Mouse (Mus musculus) forebrain, embryonic 14.5 days (tissue): ENCODE measurements around the gene Ngef. TPM values are rescaled to one million over a fixed set of nuclear protein-coding genes. Genes with fewer than 3 reads are reported as not detected.
A peak's percentile ranks its signal among the peaks of the same experiment; 100 is the strongest.

ENCODE experiments used
- ATAC-seq: fragments of 200-750 bp; cut with Nextera tagmentation; 2 replicates; pipeline ENCODE4 v1.8.0; 2017; ENCODE audit warnings: mild to moderate bottlenecking, moderate library complexity
- DNase-seq: peaks from one replicate; pipeline ENCODE4 v3.0.0-alpha.2; 2015; ENCODE audit warnings: low spot score
- H3K27ac ChIP-seq: fragments of 300-500 bp; sonication (generic); 2 replicates; pipeline ENCODE4 v1.5.1; 2014; ENCODE audit warnings: low read depth, mild to moderate bottlenecking, control low read depth, low read length, moderate library complexity
- H3K27me3 ChIP-seq: fragments of 300-500 bp; sonication (generic); replicated peaks from 2 replicates; pipeline ENCODE4 v1.6.1; 2014; ENCODE audit warnings: low read length, control low read depth, mixed read lengths; ENCODE audit not compliant: control insufficient read depth, insufficient read depth
- H3K36me3 ChIP-seq: fragments of 300-500 bp; sonication (generic); 2 replicates; pipeline ENCODE4 v1.6.1; 2014; ENCODE audit warnings: low read length, control low read depth; ENCODE audit not compliant: control insufficient read depth, insufficient read depth
- H3K4me1 ChIP-seq: fragments of 300-500 bp; sonication (generic); 2 replicates; pipeline ENCODE4 v1.6.1; 2014; ENCODE audit warnings: antibody characterized with exemption, low read length, control low read depth; ENCODE audit not compliant: control insufficient read depth, insufficient read depth
- H3K4me2 ChIP-seq: fragments of 300-500 bp; sonication (generic); 2 replicates; pipeline ENCODE4 v1.6.1; 2014; ENCODE audit warnings: mild to moderate bottlenecking, control low read depth, low read length
- H3K4me3 ChIP-seq: fragments of 300-500 bp; sonication (generic); 2 replicates; pipeline ENCODE4 v1.5.1; 2014; ENCODE audit warnings: low read depth, low read length, control low read depth
- H3K9ac ChIP-seq: fragments of 300-500 bp; sonication (generic); 2 replicates; pipeline ENCODE4 v1.6.1; 2014; ENCODE audit warnings: mild to moderate bottlenecking, low read length, control low read depth, moderate library complexity
- H3K9me3 ChIP-seq: fragments of 300-500 bp; sonication (generic); replicated peaks from 2 replicates; pipeline ENCODE4 v1.6.1; 2016; ENCODE audit warnings: low read length, control low read depth, mixed read lengths; ENCODE audit not compliant: control insufficient read depth
- WGBS: fragments of 180-500 bp; shearing (Covaris S2); extraction: QIAGEN DNeasy Blood & Tissue Kit; methylation state at CpG from one replicate; pipeline ENCODE4 v1.1.7; 2014; 5-methylcytosine and 5-hydroxymethylcytosine counted together
- polyA plus RNA-seq: library from polyadenylated mRNA; unstranded; fragments of >200 nt; fragmentation: Nextera tagmentation; extraction: Ambion mirVana; gene quantifications from 2 replicates; pipeline ENCODE4 v1.2.1, GENCODE M21; 2014

Gene Ngef
- polyA plus RNA-seq, 1 experiment from 2014 or later, result 8.0 TPM

DNA sequence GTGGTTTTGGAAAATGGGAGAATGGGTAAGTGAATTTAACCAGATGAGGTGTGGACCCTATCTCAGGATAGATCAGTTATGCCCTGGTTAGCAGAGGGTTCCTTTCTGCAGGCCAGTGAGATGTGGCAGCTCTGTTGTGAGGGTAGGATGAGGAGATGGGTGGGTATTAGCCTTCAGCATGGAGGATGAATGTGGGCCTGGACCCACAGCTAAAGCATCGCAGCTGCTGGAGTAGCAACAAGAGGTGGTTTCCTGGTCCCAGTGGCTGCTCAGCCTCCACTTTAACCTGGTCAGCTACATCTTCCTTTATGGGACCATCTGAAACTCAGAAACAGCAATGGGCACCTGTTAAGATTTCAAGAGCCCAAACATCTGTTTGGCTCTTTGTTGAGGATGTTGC lies 117.2 kb downstream of the Ngef start:
- Histone ChIP-seq H3K27me3 (no peaks in the 10 kb centered on the region), H3K4me1 (no peaks in the 10 kb centered on the region), H3K9me3 (no peaks in the 10 kb centered on the region), H3K36me3 (0 out of 2 replicates have a peak, but pooled peaks cover 3% of the 10 kb centered on the region), H3K27ac (no peak overlapping the region), H3K4me2 (no peak overlapping the region), H3K4me3 (no peak overlapping the region), H3K9ac (no peak overlapping the region)
- WGBS, result 90% methylated on average over 1 of the region's 1 CpGs
- DNase-seq (no peak), ATAC-seq (no peak)

DNA sequence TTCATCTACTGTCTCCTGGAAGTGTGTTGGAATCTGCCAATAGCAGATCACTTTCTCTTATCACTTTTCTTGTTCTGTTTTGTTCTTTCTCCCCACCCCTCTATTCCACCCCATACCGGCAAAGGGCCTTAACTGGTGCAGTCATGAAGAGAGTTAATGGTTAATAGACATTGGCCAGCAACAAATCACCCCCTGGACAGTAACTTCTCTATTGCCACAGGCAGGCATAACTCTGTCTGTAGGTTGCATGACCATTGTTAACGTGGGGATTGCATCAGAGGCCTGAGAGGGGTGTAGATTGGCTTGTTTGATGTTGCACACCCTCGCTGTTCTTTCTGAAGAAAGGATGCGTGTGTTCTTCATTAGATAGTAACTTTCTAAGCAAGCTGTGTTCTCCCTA lies 124.2 kb downstream of the Ngef start:
- H3K9me3 ChIP-seq, result no peaks in the 10 kb centered on the region
- ATAC-seq, result no peak
- H3K9ac ChIP-seq, result no peak overlapping the region
- H3K36me3 ChIP-seq, result peaks cover 64% of the 10 kb centered on the region
- no peak overlapping the region for H3K4me2 ChIP-seq
- no peak overlapping the region for H3K27ac ChIP-seq
- H3K4me3 ChIP-seq, result no peak overlapping the region
- DNase-seq, result no peak
- H3K4me1 ChIP-seq, result no peaks in the 10 kb centered on the region
- H3K27me3 ChIP-seq, result no peaks in the 10 kb centered on the region
- 93% methylated on average over 4 of the region's 4 CpGs for WGBS

DNA sequence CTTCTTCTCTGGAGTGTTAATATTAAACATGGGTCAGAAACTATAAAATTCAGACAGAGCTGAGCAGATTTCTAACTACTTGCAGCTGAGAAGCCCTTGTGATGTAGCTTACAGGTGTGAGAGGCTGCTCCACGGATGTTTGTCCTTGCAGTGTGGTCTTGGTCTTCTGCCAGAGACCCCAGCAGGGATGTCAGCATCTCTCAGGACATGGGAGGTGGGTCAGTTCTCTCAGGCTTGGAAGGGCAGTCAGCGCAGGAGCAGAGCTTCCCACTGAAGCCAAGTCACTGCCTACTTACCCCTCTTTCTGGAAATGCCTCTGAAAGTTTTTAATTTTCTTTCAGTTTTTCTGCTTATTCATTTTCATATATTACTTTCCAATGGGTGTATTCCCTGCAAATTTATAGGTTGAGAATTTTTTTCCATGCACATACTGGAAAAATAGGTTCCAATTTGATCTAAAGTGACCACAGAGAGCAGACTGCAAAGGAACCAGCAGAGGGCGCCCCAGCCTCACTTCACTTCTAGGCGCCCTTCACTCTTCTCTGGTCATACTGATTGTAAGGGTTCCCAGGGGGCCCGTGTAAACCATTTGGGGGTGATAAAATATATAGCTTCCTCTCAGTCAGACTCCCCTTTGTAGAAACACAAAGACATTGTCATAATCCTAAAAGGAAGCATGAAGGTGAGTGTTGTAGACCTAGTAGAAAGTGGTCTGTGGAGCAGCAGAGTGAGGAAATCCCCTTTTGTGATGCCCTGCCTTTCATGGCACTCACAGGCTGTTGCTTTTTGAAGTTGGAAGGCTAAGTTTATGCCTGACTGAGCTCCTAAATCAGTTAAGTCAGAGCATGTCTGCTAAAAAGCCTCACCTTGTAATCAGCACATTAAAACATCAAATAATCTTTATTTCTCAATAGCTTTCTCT lies 126.2 kb downstream of the Ngef start:
- DNase-seq (peak; percentile 78), ATAC-seq (peak; percentile 60; the same call in 1 of the 2 replicates)
- H3K9ac ChIP-seq, result no peak overlapping the region
- H3K9me3 ChIP-seq, result no peaks in the 10 kb centered on the region
- no peak overlapping the region for H3K4me2 ChIP-seq
- peaks cover 76% of the 10 kb centered on the region for H3K36me3 ChIP-seq
- WGBS, result 41% methylated on average over 5 of the region's 5 CpGs
- no peak overlapping the region for H3K4me3 ChIP-seq
- H3K27me3 ChIP-seq, result no peaks in the 10 kb centered on the region
- no peak overlapping the region for H3K27ac ChIP-seq
- H3K4me1 ChIP-seq, result no peaks in the 10 kb centered on the region

DNA sequence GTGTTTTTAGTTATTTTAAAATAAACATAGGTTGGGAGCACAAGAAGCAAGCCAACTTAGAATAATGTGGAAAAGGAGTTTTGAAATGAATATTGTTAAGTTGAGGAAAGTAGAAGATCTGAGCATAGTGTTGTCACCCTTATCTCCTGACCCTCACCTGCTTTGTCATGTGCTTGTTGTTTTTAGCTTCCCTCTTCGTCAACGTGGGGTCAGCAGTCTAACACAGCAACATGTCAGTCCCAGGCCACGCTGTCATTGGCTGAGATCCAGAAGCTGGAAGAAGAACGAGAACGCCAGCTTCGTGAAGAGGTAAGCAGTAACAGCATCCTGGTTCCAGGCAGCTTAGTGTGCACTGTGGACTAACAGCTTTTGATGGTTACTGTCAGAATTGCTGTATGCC lies 137.1 kb downstream of the Ngef start:
- DNase-seq (no peak), ATAC-seq (no peak)
- no peaks in the 10 kb centered on the region for H3K4me1 ChIP-seq
- H3K27me3 ChIP-seq, result no peaks in the 10 kb centered on the region
- 79% methylated on average over 6 of the region's 6 CpGs for WGBS
- no peak overlapping the region for H3K27ac ChIP-seq
- H3K4me2 ChIP-seq, result no peak overlapping the region
- H3K9me3 ChIP-seq, result no peaks in the 10 kb centered on the region
- H3K36me3 ChIP-seq, result peaks cover 71% of the 10 kb centered on the region
- H3K9ac ChIP-seq, result no peak overlapping the region
- no peak overlapping the region for H3K4me3 ChIP-seq

DNA sequence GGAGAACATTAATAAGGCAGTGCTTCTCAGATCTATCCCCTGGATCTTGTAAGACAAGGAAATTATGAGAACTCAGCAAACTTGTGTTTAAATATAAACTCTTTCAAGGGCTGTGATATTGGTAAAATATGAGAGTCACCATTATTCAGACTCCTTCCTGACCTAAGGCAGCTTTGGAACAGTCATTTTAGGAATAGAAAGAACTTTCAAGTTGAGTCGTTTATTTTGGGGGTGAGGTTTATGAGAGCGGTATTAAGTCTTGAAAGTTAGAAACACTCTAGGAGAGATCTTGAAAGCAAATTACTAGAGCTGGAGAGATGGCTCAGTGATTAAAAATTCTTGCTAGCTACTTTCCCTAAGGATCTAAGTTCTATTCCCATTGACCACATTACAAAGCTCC lies 138.5 kb downstream of the Ngef start:
- Histone ChIP-seq H3K4me2 (no peak overlapping the region), H3K9ac (no peak overlapping the region), H3K27ac (no peak overlapping the region), H3K9me3 (no peaks in the 10 kb centered on the region), H3K36me3 (peaks cover 74% of the 10 kb centered on the region), H3K27me3 (no peaks in the 10 kb centered on the region), H3K4me3 (no peak overlapping the region), H3K4me1 (no peaks in the 10 kb centered on the region)
- WGBS, result 94% methylated on average over 2 of the region's 2 CpGs
- ATAC-seq (no peak), DNase-seq (no peak)

Other genes with a start within 250 kb of the Ngef start
- gene Gigyf2, start 246.9 kb downstream of the Ngef start, polyA plus RNA-seq, result 50.0 and 53.6 TPM in 2 replicates
- 10.4 and 11.2 TPM in 2 replicates for gene Kcnj13, start 179.1 kb downstream of the Ngef start, polyA plus RNA-seq
- gene Snorc, start 103.6 kb downstream of the Ngef start, polyA plus RNA-seq, result not detected in 2 replicates
- 0.14 and 0.17 TPM in 2 replicates for gene Neu2, start 64.0 kb downstream of the Ngef start, polyA plus RNA-seq
- gene Inpp5d, start 46.4 kb upstream of the Ngef start, polyA plus RNA-seq, result 3.3 and 5.3 TPM in 2 replicates
- 50.0 and 60.3 TPM in 2 replicates for gene Atg16l1, start 182.0 kb upstream of the Ngef start, polyA plus RNA-seq
- 1.0 and 1.1 TPM in 2 replicates for gene Sag, start 229.8 kb upstream of the Ngef start, polyA plus RNA-seq